Mouse (Mus musculus): Measurements from ENCODE around the gene Hoxa13. TPM values are rescaled to one million over a fixed set of nuclear protein-coding genes. Genes with fewer than 3 reads are reported as not detected.

The Hoxa13 gene
- 11.0 and 17.4 TPM in 2 replicates for polyA plus RNA-seq (2015; fragmentation: Nextera tagmentation; extraction: Ambion mirVana)

- Histone ChIP-seq H3K4me1 (peaks cover 27% of the 10 kb centered on the region), H3K4me2 (peak within 1 kb of the TSS; percentile 59), H3K36me3 (no peaks in the 10 kb centered on the region), H3K27me3 (peaks cover 36% of the 10 kb centered on the region), H3K9ac (peak within 1 kb of the TSS; percentile 89), H3K4me3 (peak within 1 kb of the TSS; percentile 69), H3K27ac (peak within 1 kb of the TSS; percentile 90), H3K9me3 (no peaks in the 10 kb centered on the region)
- under 1% methylated on average over 60 of the region's 72 CpGs for WGBS
- peak; percentile 89 for ATAC-seq (ENCODE audit: insufficient number of reproducible peaks, low FRiP score, low TSS enrichment, low read depth)
These were observed at the start of gene Hoxa13 for GRCm38 (mm10) chr6:52260654-52261575. Hoxa13 (minus strand) TSS chr6:52260880.

- Histone ChIP-seq H3K27ac (no peak overlapping the region), H3K9ac (no peak overlapping the region), H3K36me3 (no peaks in the 10 kb centered on the region), H3K9me3 (no peaks in the 10 kb centered on the region), H3K4me3 (peak overlapping the region; percentile 25), H3K27me3 (peaks cover 94% of the 10 kb centered on the region), H3K4me2 (peak overlapping the region; percentile 36), H3K4me1 (peaks cover 37% of the 10 kb centered on the region)
- 3% methylated on average over 24 of the region's 24 CpGs for WGBS
- no peak for ATAC-seq (ENCODE audit: insufficient number of reproducible peaks, low FRiP score, low TSS enrichment, low read depth)
These were observed 49.7 kb upstream of the Hoxa13 start for GRCm38 (mm10) chr6:52310366-52310765.

GRCm38 (mm10) chr6:52309766-52310165 is 49.1 kb upstream of the Hoxa13 start:
- WGBS, result 51% methylated on average over 10 of the region's 10 CpGs
- H3K27ac ChIP-seq, result no peak overlapping the region
- no peaks in the 10 kb centered on the region for H3K9me3 ChIP-seq
- peaks cover 91% of the 10 kb centered on the region for H3K27me3 ChIP-seq
- H3K4me2 ChIP-seq, result no peak overlapping the region
- H3K36me3 ChIP-seq, result no peaks in the 10 kb centered on the region
- ATAC-seq (ENCODE audit: insufficient number of reproducible peaks, low FRiP score, low TSS enrichment, low read depth), result no peak
- no peak overlapping the region for H3K4me3 ChIP-seq
- peaks cover 37% of the 10 kb centered on the region for H3K4me1 ChIP-seq
- H3K9ac ChIP-seq, result no peak overlapping the region

GRCm38 (mm10) chr6:52305877-52306389 is 45.3 kb upstream of the Hoxa13 start:
- under 1% methylated on average over 30 of the region's 30 CpGs for WGBS
- H3K4me2 ChIP-seq, result peak overlapping the region; percentile 86

GRCm38 (mm10) chr6:52303426-52303825 is 42.7 kb upstream of the Hoxa13 start:
- WGBS, result 45% methylated on average over 3 of the region's 3 CpGs
- H3K9ac ChIP-seq, result no peak overlapping the region
- peaks cover 45% of the 10 kb centered on the region for H3K27me3 ChIP-seq
- H3K4me3 ChIP-seq, result no peak overlapping the region
- no peaks in the 10 kb centered on the region for H3K36me3 ChIP-seq
- H3K9me3 ChIP-seq, result no peaks in the 10 kb centered on the region
- peaks cover 11% of the 10 kb centered on the region for H3K4me1 ChIP-seq
- no peak for ATAC-seq (ENCODE audit: insufficient number of reproducible peaks, low FRiP score, low TSS enrichment, low read depth)
- no peak overlapping the region for H3K27ac ChIP-seq
- no peak overlapping the region for H3K4me2 ChIP-seq

More at GRCm38 (mm10) chr6:52305877-52306389, 45.3 kb upstream of the Hoxa13 start:
- Histone ChIP-seq H3K27ac (no peak overlapping the region), H3K27me3 (peaks cover 62% of the 10 kb centered on the region), H3K9me3 (no peaks in the 10 kb centered on the region), H3K4me1 (peaks cover 16% of the 10 kb centered on the region), H3K9ac (peak overlapping the region; percentile 29; the same call in 1 of the 2 replicates), H3K36me3 (no peaks in the 10 kb centered on the region), H3K4me3 (peak overlapping the region; percentile 47)
- ATAC-seq (ENCODE audit: insufficient number of reproducible peaks, low FRiP score, low TSS enrichment, low read depth), result 0 out of 2 replicates have a peak, but pooled peaks have one; percentile 54

- no peak for ATAC-seq (ENCODE audit: insufficient number of reproducible peaks, low FRiP score, low TSS enrichment, low read depth)
- Histone ChIP-seq H3K36me3 (no peaks in the 10 kb centered on the region), H3K4me1 (peaks cover 5% of the 10 kb centered on the region), H3K4me2 (no peak overlapping the region), H3K9ac (no peak overlapping the region), H3K4me3 (no peak overlapping the region), H3K27me3 (peaks cover 25% of the 10 kb centered on the region), H3K9me3 (no peaks in the 10 kb centered on the region), H3K27ac (no peak overlapping the region)
- 71% methylated on average over 4 of the region's 4 CpGs for WGBS
These were observed 40.1 kb upstream of the Hoxa13 start for GRCm38 (mm10) chr6:52300806-52301205.

- Histone ChIP-seq H3K9me3 (no peaks in the 10 kb centered on the region), H3K4me2 (no peak overlapping the region), H3K27me3 (peaks cover 22% of the 10 kb centered on the region; the same call in 1 of the 2 replicates), H3K9ac (no peak overlapping the region), H3K4me3 (no peak overlapping the region), H3K27ac (no peak overlapping the region), H3K4me1 (no peaks in the 10 kb centered on the region), H3K36me3 (no peaks in the 10 kb centered on the region)
- 73% methylated on average over 4 of the region's 4 CpGs for WGBS
- ATAC-seq (ENCODE audit: insufficient number of reproducible peaks, low FRiP score, low TSS enrichment, low read depth), result no peak
These were observed 37.8 kb upstream of the Hoxa13 start for GRCm38 (mm10) chr6:52298511-52298910.

GRCm38 (mm10) chr6:52294616-52295015 is 33.9 kb upstream of the Hoxa13 start:
- Histone ChIP-seq H3K27me3 (peaks cover 44% of the 10 kb centered on the region), H3K4me3 (no peak overlapping the region), H3K9ac (no peak overlapping the region), H3K27ac (no peak overlapping the region), H3K9me3 (no peaks in the 10 kb centered on the region), H3K36me3 (no peaks in the 10 kb centered on the region), H3K4me1 (peaks cover 11% of the 10 kb centered on the region), H3K4me2 (no peak overlapping the region)
- WGBS, result 63% methylated on average over 6 of the region's 6 CpGs
- ATAC-seq (ENCODE audit: insufficient number of reproducible peaks, low FRiP score, low TSS enrichment, low read depth), result no peak

- WGBS, result 62% methylated on average over 7 of the region's 7 CpGs
- ATAC-seq (ENCODE audit: insufficient number of reproducible peaks, low FRiP score, low TSS enrichment, low read depth), result no peak
- H3K27me3 ChIP-seq, result peaks cover 35% of the 10 kb centered on the region
These were observed 31.6 kb upstream of the Hoxa13 start for GRCm38 (mm10) chr6:52292328-52292727.

GRCm38 (mm10) chr6:52291021-52291860 is 30.6 kb upstream of the Hoxa13 start:
- Histone ChIP-seq H3K4me2 (peak overlapping the region; percentile 78), H3K9ac (no peak overlapping the region), H3K36me3 (no peaks in the 10 kb centered on the region), H3K4me1 (peaks cover 11% of the 10 kb centered on the region), H3K9me3 (no peaks in the 10 kb centered on the region), H3K4me3 (peak overlapping the region; percentile 43), H3K27ac (no peak overlapping the region), H3K27me3 (peaks cover 38% of the 10 kb centered on the region)
- no peak for ATAC-seq (ENCODE audit: insufficient number of reproducible peaks, low FRiP score, low TSS enrichment, low read depth)
- WGBS, result 4% methylated on average over 45 of the region's 45 CpGs

More at GRCm38 (mm10) chr6:52292328-52292727, 31.6 kb upstream of the Hoxa13 start:
- Histone ChIP-seq H3K4me3 (no peak overlapping the region), H3K36me3 (no peaks in the 10 kb centered on the region), H3K4me1 (peaks cover 11% of the 10 kb centered on the region), H3K4me2 (no peak overlapping the region), H3K9ac (no peak overlapping the region), H3K27ac (no peak overlapping the region), H3K9me3 (no peaks in the 10 kb centered on the region)

GRCm38 (mm10) chr6:52290186-52290585 is 29.5 kb upstream of the Hoxa13 start:
- H3K9me3 ChIP-seq, result no peaks in the 10 kb centered on the region
- WGBS, result 24% methylated on average over 12 of the region's 12 CpGs
- no peak overlapping the region for H3K4me2 ChIP-seq
- H3K36me3 ChIP-seq, result no peaks in the 10 kb centered on the region
- no peak overlapping the region for H3K4me3 ChIP-seq
- H3K4me1 ChIP-seq, result peaks cover 11% of the 10 kb centered on the region
- no peak overlapping the region for H3K27ac ChIP-seq
- peaks cover 34% of the 10 kb centered on the region for H3K27me3 ChIP-seq
- ATAC-seq (ENCODE audit: insufficient number of reproducible peaks, low FRiP score, low TSS enrichment, low read depth), result no peak
- H3K9ac ChIP-seq, result no peak overlapping the region
